Mouse (Mus musculus): Measurements from ENCODE around the gene Pnpo. TPM values are rescaled to one million over a fixed set of nuclear protein-coding genes. Genes with fewer than 3 reads are reported as not detected.

Pnpo gene
- total RNA-seq, 1 experiment, result 24.0 TPM

- H3K27ac ChIP-seq (ENCODE audit: insufficient read depth, low read depth, low read length, poor library complexity, severe bottlenecking), result no peak overlapping the region
- H3K4me1 ChIP-seq (ENCODE audit: control insufficient read depth in 2 of 2, insufficient read depth in 2 of 2, low read length in 2 of 2, poor library complexity in 1 of 2), result peaks cover 3 to 20% of the 10 kb centered on the region in 2 experiments; a peak in 3 of 4 replicates
- no peak for TF ChIP-seq MAFK (IDR thresholded peaks at IDR 0.05; ENCODE audit: insufficient read depth, low read depth, low read length)
- no peak for TF ChIP-seq ZNF384 (IDR thresholded peaks at IDR 0.05; ENCODE audit: low read depth, low read length)
- TF ChIP-seq ZC3H11A (IDR thresholded peaks at IDR 0.05; ENCODE audit: borderline replicate concordance, low read depth, low read length), result no peak
- TF ChIP-seq CHD2 (IDR thresholded peaks at IDR 0.05; ENCODE audit: low read depth, low read length), result no peak
- no peak for TF ChIP-seq HCFC1 (IDR thresholded peaks at IDR 0.05; ENCODE audit: borderline replicate concordance, insufficient read depth, low read length)
- H3K36me3 ChIP-seq (ENCODE audit: control insufficient read depth, insufficient read depth, low read length, poor library complexity, severe bottlenecking), result peaks cover 44% of the 10 kb centered on the region
- H3K4me3 ChIP-seq (ENCODE audit: insufficient read depth in 1 of 2, low read depth in 1 of 2, low read length in 2 of 2, poor library complexity in 1 of 2, severe bottlenecking in 1 of 2), result no peak overlapping the region
- no peak overlapping the region for H3K9ac ChIP-seq (ENCODE audit: insufficient read depth, low read depth, low read length, poor library complexity, severe bottlenecking)
- no peaks in the 10 kb centered on the region for H3K9me3 ChIP-seq (ENCODE audit: control insufficient read depth, insufficient read depth, low read depth, low read length)
- in situ Hi-C loops (cut with MboI; ENCODE audit: low sequenced_read_pairs in 2 of 2, unreplicated experiment in 2 of 2), result no loop called here
- DNase-seq (ENCODE audit: low read depth, low spot score), result no peak
These were observed 37.2 kb downstream of the Pnpo start for GRCm38 (mm10) chr11:96906431-96907161.

GRCm38 (mm10) chr11:96902639-96903635 lies 40.8 kb downstream of the Pnpo start:
- no peak for TF ChIP-seq HCFC1 (IDR thresholded peaks at IDR 0.05; ENCODE audit: borderline replicate concordance, insufficient read depth, low read length)
- no peak for TF ChIP-seq MAFK (IDR thresholded peaks at IDR 0.05; ENCODE audit: insufficient read depth, low read depth, low read length)
- H3K9me3 ChIP-seq (ENCODE audit: control insufficient read depth, insufficient read depth, low read depth, low read length), result no peaks in the 10 kb centered on the region
- H3K36me3 ChIP-seq (ENCODE audit: control insufficient read depth, insufficient read depth, low read length, poor library complexity, severe bottlenecking), result peaks cover 17% of the 10 kb centered on the region
- no peak overlapping the region for H3K4me3 ChIP-seq (ENCODE audit: insufficient read depth in 1 of 2, low read depth in 1 of 2, low read length in 2 of 2, poor library complexity in 1 of 2, severe bottlenecking in 1 of 2)
- DNase-seq (ENCODE audit: low read depth, low spot score), result no peak
- peaks cover 10 to 34% of the 10 kb centered on the region in 2 experiments for H3K4me1 ChIP-seq (ENCODE audit: control insufficient read depth in 2 of 2, insufficient read depth in 2 of 2, low read length in 2 of 2, poor library complexity in 1 of 2)
- H3K27ac ChIP-seq (ENCODE audit: insufficient read depth, low read depth, low read length, poor library complexity, severe bottlenecking), result no peak overlapping the region; the same call in 1 of the 2 replicates
- in situ Hi-C loops (cut with MboI; ENCODE audit: low sequenced_read_pairs in 2 of 2, unreplicated experiment in 2 of 2), result no loop called here
- 0 out of 2 replicates have a peak overlapping the region, but pooled peaks have one; percentile 7 for H3K9ac ChIP-seq (ENCODE audit: insufficient read depth, low read depth, low read length, poor library complexity, severe bottlenecking)

- Histone ChIP-seq H3K36me3 (ENCODE audit: control insufficient read depth, insufficient read depth, low read length, poor library complexity, severe bottlenecking) (peaks cover 2% of the 10 kb centered on the region; the same call in 1 of the 2 replicates), H3K4me1 (ENCODE audit: control insufficient read depth in 2 of 2, insufficient read depth in 2 of 2, low read length in 2 of 2, poor library complexity in 1 of 2) (peaks cover 12 to 33% of the 10 kb centered on the region in 2 experiments), H3K27ac (ENCODE audit: insufficient read depth, low read depth, low read length, poor library complexity, severe bottlenecking) (no peak overlapping the region), H3K9me3 (ENCODE audit: control insufficient read depth, insufficient read depth, low read depth, low read length) (no peaks in the 10 kb centered on the region), H3K9ac (ENCODE audit: insufficient read depth, low read depth, low read length, poor library complexity, severe bottlenecking) (no peak overlapping the region), H3K4me3 (ENCODE audit: insufficient read depth in 1 of 2, low read depth in 1 of 2, low read length in 2 of 2, poor library complexity in 1 of 2, severe bottlenecking in 1 of 2) (no peak overlapping the region)
- in situ Hi-C loops (cut with MboI; ENCODE audit: low sequenced_read_pairs in 2 of 2, unreplicated experiment in 2 of 2), result no loop called here
- DNase-seq (ENCODE audit: low read depth, low spot score), result no peak
- TF ChIP-seq ZNF384 (IDR thresholded peaks at IDR 0.05; ENCODE audit: low read depth, low read length), result no peak
- TF ChIP-seq ZC3H11A (IDR thresholded peaks at IDR 0.05; ENCODE audit: borderline replicate concordance, low read depth, low read length), result no peak
- no peak for TF ChIP-seq MAFK (IDR thresholded peaks at IDR 0.05; ENCODE audit: insufficient read depth, low read depth, low read length)
- no peak for TF ChIP-seq CHD2 (IDR thresholded peaks at IDR 0.05; ENCODE audit: low read depth, low read length)
- TF ChIP-seq HCFC1 (IDR thresholded peaks at IDR 0.05; ENCODE audit: borderline replicate concordance, insufficient read depth, low read length), result no peak
These were observed 42.5 kb downstream of the Pnpo start for GRCm38 (mm10) chr11:96901332-96901731.

GRCm38 (mm10) chr11:96899449-96900306 lies 44.1 kb downstream of the Pnpo start:
- TF ChIP-seq HCFC1 (IDR thresholded peaks at IDR 0.05; ENCODE audit: borderline replicate concordance, insufficient read depth, low read length) (no peak), ZC3H11A (IDR thresholded peaks at IDR 0.05; ENCODE audit: borderline replicate concordance, low read depth, low read length) (no peak), ZNF384 (IDR thresholded peaks at IDR 0.05; ENCODE audit: low read depth, low read length) (no peak), MAFK (IDR thresholded peaks at IDR 0.05; ENCODE audit: insufficient read depth, low read depth, low read length) (no peak), CHD2 (IDR thresholded peaks at IDR 0.05; ENCODE audit: low read depth, low read length) (no peak)
- in situ Hi-C loops (cut with MboI; ENCODE audit: low sequenced_read_pairs in 2 of 2, unreplicated experiment in 2 of 2), result no loop called here
- no peaks in the 10 kb centered on the region for H3K9me3 ChIP-seq (ENCODE audit: control insufficient read depth, insufficient read depth, low read depth, low read length)
- peak overlapping the region; percentile 40; the same call in 1 of the 2 replicates for H3K9ac ChIP-seq (ENCODE audit: insufficient read depth, low read depth, low read length, poor library complexity, severe bottlenecking)
- peak overlapping the region; percentile 63; the same call in 1 of the 2 replicates for H3K27ac ChIP-seq (ENCODE audit: insufficient read depth, low read depth, low read length, poor library complexity, severe bottlenecking)
- peak overlapping the region; percentile 25 to 49; a peak in 2 of 4 replicates for H3K4me3 ChIP-seq (ENCODE audit: insufficient read depth in 1 of 2, low read depth in 1 of 2, low read length in 2 of 2, poor library complexity in 1 of 2, severe bottlenecking in 1 of 2)
- no peaks in the 10 kb centered on the region for H3K36me3 ChIP-seq (ENCODE audit: control insufficient read depth, insufficient read depth, low read length, poor library complexity, severe bottlenecking)
- DNase-seq (ENCODE audit: low read depth, low spot score), result peak; percentile 47
- H3K4me1 ChIP-seq (ENCODE audit: control insufficient read depth in 2 of 2, insufficient read depth in 2 of 2, low read length in 2 of 2, poor library complexity in 1 of 2), result peaks cover 12 to 33% of the 10 kb centered on the region in 2 experiments

Data from ES-E14 (cell line).